Mouse (Mus musculus) limb, embryonic 10.5 days (tissue): ENCODE data around the gene Rbbp4. TPM values are rescaled to one million over a fixed set of nuclear protein-coding genes. Genes with fewer than 3 reads are reported as not detected.

Experiments used
- DNase-seq: peaks from one replicate; pipeline ENCODE4 v3.0.0-alpha.2; 2017; ENCODE audit warnings: low spot score
- H3K27ac ChIP-seq: fragments of 300-500 bp; sonication (generic); 2 replicates; pipeline ENCODE4 v1.5.1; 2016; ENCODE audit warnings: mild to moderate bottlenecking
- H3K27me3 ChIP-seq: fragments of 300-500 bp; sonication (generic); 2 replicates; pipeline ENCODE4 v1.6.1; 2016; ENCODE audit warnings: low read depth, mild to moderate bottlenecking; ENCODE audit not compliant: poor library complexity, severe bottlenecking
- H3K36me3 ChIP-seq: fragments of 300-500 bp; sonication (generic); 2 replicates; pipeline ENCODE4 v1.6.1; 2016; ENCODE audit warnings: mild to moderate bottlenecking, moderate library complexity
- H3K4me1 ChIP-seq: fragments of 300-500 bp; sonication (generic); 2 replicates; pipeline ENCODE4 v1.6.1; 2016
- H3K4me3 ChIP-seq: fragments of 300-500 bp; sonication (generic); 2 replicates; pipeline ENCODE4 v1.5.1; 2016; ENCODE audit warnings: mild to moderate bottlenecking, moderate library complexity
- H3K9me3 ChIP-seq: fragments of 300-500 bp; sonication (generic); replicated peaks from 2 replicates; pipeline ENCODE4 v1.6.1; 2016; ENCODE audit warnings: mild to moderate bottlenecking
- WGBS: fragments of 180-500 bp; shearing (Covaris S2); methylation state at CpG from one replicate; pipeline ENCODE4 v1.1.7; 2016; 5-methylcytosine and 5-hydroxymethylcytosine counted together
- polyA plus RNA-seq: library from polyadenylated mRNA; unstranded; fragments of >200 nt; fragmentation: Nextera tagmentation; extraction: Ambion mirVana; gene quantifications from 2 replicates; pipeline ENCODE4 v1.2.1, GENCODE M21; 2016

Gene Rbbp4
- polyA plus RNA-seq, 1 experiment from 2014 or later = 589 TPM

DNA sequence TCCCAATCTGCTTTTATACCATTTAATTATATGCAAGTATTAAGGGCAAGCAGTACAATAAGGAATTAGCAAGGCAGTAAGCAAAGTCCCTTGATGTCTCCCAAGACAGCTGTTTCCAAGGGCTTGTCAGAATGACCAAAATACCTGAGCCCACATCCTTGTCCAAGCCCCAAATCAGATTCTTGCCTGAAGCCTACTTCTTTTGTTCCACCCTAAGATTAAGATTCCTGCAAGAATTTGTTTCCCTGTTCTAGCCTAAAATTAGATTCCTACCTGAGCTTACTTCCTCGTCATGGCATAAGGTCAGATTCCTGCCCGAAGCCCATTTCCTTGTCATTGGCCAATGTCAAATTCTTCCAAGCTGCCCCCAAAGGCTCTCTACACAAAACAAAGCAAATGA, 50.5 kb downstream of the Rbbp4 start:
- H3K36me3 ChIP-seq = no peaks in the 10 kb centered on the region
- no peak for DNase-seq
- H3K27ac ChIP-seq = no peak overlapping the region
- H3K9me3 ChIP-seq = no peaks in the 10 kb centered on the region
- no peak overlapping the region for H3K4me3 ChIP-seq
- H3K27me3 ChIP-seq = peaks cover 45% of the 10 kb centered on the region
- peaks cover 17% of the 10 kb centered on the region for H3K4me1 ChIP-seq
- WGBS = 78% methylated on average over 2 of the region's 2 CpGs

DNA sequence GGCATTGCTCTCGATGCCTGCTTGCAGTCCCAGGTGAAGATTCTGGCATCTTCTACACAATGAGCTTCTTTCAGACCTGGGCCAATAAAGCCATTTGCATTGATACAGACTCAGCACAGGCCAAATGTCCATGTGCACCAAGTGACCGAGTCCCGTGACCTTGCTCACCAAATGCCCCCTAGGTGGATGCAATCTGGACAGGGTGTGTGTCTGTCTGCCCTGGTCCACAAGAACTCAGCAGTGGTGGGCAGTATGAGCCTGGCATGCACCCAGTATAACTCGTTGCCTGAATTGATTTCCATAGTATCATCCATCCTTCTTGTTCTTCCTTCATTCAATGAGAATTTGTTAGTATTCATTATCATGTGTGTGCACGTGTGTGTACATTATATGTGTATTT, 51.9 kb downstream of the Rbbp4 start:
- no peak overlapping the region for H3K4me3 ChIP-seq
- DNase-seq = no peak
- no peaks in the 10 kb centered on the region for H3K36me3 ChIP-seq
- WGBS = 92% methylated on average over 5 of the region's 5 CpGs
- peaks cover 36% of the 10 kb centered on the region for H3K27me3 ChIP-seq
- H3K9me3 ChIP-seq = no peaks in the 10 kb centered on the region
- H3K27ac ChIP-seq = no peak overlapping the region
- H3K4me1 ChIP-seq = peaks cover 17% of the 10 kb centered on the region

DNA sequence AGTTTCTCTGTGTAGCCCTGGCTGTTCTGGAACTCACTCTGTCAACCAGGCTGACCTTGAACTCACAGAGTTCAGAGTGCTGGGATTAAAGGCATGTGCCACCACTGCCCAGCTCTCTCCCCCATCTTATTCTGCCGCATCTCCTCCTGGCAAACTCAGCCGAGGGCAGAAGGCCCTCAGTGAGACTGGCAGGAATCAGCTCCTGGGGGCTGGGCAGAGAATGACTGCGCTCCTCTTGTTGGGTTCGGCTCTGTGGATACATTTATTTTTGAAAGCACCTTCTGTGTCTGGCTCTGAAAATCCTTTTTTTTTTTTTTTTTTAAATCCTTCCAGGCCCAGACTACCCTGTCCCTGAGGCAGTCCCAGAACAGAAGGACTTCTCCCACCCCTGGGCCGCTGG, 52.4 kb downstream of the Rbbp4 start:
- Histone ChIP-seq H3K4me1 (peaks cover 17% of the 10 kb centered on the region), H3K27ac (no peak overlapping the region), H3K36me3 (no peaks in the 10 kb centered on the region), H3K9me3 (no peaks in the 10 kb centered on the region), H3K4me3 (no peak overlapping the region), H3K27me3 (peaks cover 31% of the 10 kb centered on the region)
- WGBS = 84% methylated on average over 5 of the region's 5 CpGs
- no peak for DNase-seq

DNA sequence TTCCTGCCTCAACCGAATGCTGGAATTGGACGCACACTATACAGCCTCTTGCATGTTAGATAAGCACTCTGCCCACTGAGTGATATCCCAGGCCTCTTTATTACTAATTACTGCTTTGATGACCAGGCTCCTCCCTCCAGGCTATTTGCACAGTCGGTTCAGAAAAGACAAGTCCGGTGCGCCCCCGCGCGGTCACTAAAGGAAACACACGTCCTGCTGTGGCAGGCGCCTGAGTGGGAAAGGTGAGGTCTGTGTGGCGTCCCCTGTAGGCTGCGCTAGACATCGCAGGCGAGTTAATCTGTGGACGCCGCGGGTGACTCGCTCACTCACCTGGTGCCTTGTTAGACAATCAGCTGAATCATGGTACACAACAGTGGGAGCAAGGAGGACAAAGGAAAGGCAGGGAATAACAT, 58.7 kb downstream of the Rbbp4 start:
- H3K36me3 ChIP-seq = no peaks in the 10 kb centered on the region
- H3K27me3 ChIP-seq = no peaks in the 10 kb centered on the region
- H3K27ac ChIP-seq = no peak overlapping the region
- H3K4me1 ChIP-seq = peaks cover 7% of the 10 kb centered on the region
- no peak overlapping the region for H3K4me3 ChIP-seq
- DNase-seq = peak; percentile 96
- 3% methylated on average over 18 of the region's 18 CpGs for WGBS
- no peaks in the 10 kb centered on the region for H3K9me3 ChIP-seq

DNA sequence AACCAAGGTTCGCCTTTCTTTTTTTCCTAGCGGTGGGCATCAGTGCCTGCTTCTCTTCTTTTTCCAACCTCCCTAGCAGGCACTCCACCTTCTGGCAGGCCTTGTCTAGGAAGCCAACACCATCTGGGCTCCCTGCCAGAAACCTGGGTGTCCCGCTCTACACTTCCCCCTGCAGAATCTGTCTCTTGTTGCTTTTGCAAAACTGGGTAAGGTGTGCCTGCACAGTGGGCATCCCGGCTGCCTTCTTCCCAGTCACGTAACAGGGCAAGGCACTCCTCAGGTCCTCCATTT, 62.5 kb downstream of the Rbbp4 start:
- H3K27ac ChIP-seq = no peak overlapping the region
- 49% methylated on average over 5 of the region's 5 CpGs for WGBS
- no peak overlapping the region for H3K4me3 ChIP-seq

DNA sequence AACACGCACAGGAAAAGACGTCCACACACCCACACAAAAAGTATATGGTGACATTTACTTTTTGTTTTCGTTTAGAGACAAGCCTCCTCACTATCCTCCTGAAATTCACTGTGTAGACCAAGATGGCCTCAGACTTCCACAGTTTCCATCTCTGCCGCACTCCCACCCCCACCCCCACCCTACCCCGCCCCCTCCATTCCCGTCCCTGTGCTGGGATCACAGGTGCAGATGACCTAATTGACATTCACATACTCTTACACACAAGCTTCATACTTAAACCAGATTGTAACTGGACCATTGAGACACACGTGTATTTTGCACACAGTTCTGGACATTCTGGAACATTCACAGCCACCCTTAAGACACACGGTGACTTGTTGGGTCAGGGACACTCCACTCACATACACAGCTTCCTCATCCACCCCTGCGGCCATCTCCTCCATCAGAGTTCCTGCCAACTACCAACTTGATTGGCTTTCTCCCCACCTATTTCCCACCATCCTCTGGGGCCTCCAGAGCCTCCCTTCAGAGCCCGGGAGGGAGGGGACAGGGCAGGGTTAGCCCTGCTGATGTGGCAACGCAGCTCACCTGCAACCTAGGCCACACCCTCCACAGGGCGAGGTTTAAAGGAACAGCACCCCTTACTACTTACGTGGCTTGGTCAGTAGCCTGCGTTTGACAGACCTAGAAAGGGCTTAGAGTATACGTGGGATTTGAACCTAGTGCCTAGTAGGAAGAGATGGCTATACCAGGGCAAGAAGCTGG, 63.0 kb downstream of the Rbbp4 start:
- Histone ChIP-seq H3K27ac (no peak overlapping the region), H3K36me3 (no peaks in the 10 kb centered on the region), H3K27me3 (no peaks in the 10 kb centered on the region), H3K9me3 (no peaks in the 10 kb centered on the region), H3K4me3 (no peak overlapping the region), H3K4me1 (peaks cover 10% of the 10 kb centered on the region)
- no peak for DNase-seq
- 21% methylated on average over 15 of the region's 15 CpGs for WGBS

More for the DNA sequence above, 62.5 kb downstream of the Rbbp4 start:
- Histone ChIP-seq H3K36me3 (no peaks in the 10 kb centered on the region), H3K9me3 (no peaks in the 10 kb centered on the region), H3K27me3 (no peaks in the 10 kb centered on the region), H3K4me1 (peaks cover 10% of the 10 kb centered on the region)
- no peak for DNase-seq

DNA sequence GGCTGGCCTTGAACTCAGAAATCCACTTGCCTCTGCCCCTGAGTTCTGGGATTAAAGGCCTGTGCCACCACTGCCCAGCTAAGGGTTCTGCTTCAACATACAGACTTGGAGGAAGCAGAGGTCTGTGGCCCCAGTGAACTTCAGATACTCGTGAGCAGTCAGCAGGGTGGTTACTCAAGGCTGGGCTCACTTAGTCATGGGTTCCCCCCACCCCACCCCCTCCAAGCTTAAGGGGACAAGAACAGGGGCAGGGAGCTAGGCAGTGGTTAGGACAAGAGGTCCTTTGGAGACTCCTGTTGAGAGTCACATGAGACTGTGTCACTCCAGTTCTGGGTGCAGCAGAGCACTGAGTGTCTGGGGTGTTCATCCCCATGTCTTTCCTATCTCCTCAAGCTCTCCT, 66.5 kb downstream of the Rbbp4 start:
- Histone ChIP-seq H3K4me3 (no peak overlapping the region), H3K36me3 (no peaks in the 10 kb centered on the region), H3K4me1 (peaks cover 14% of the 10 kb centered on the region), H3K9me3 (no peaks in the 10 kb centered on the region), H3K27ac (no peak overlapping the region), H3K27me3 (no peaks in the 10 kb centered on the region)
- 62% methylated on average over 1 of the region's 1 CpGs for WGBS
- DNase-seq = no peak

DNA sequence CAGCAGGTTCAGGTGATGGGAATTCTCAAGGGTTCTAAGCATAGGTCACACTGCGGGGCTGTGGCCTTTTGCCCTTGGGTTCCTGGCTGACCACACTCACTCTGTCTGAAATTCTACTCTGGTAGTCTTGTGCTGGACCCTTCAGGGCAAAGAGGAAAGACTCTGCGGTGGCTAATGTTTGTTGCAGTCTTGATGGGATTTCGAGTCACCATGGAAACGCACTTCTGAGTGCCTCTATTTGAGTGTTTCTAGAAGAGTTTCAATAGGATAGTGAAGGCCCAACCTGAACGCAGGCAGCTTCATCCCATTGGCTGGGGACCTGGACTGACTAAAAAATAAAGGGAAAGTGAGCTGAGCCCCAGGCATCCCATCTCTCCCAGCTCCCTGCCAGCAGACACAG, 68.3 kb downstream of the Rbbp4 start:
- Histone ChIP-seq H3K27ac (no peak overlapping the region), H3K4me1 (peaks cover 18% of the 10 kb centered on the region), H3K36me3 (no peaks in the 10 kb centered on the region), H3K9me3 (no peaks in the 10 kb centered on the region), H3K27me3 (no peaks in the 10 kb centered on the region), H3K4me3 (no peak overlapping the region)
- 92% methylated on average over 5 of the region's 5 CpGs for WGBS
- no peak for DNase-seq

DNA sequence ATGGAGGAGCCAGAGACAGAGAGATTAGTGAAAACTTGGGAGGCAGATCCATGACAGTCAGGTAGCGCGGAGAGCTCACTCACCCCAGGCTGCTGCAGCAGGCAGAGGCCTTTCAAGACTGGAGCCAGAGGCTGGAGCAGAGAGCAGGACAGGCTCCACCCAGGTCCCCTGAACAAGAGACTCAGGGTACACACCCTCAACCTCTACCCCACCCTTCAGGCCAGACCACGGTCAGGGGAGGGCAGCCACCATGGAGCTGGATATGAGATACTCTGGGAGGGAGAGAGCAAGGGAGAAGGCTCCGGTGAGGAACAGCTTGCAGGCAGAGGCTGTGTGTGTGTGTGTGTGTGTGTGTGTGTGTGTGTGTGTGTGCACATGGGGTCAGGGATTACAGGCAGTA, 69.0 kb downstream of the Rbbp4 start:
- WGBS = 92% methylated on average over 4 of the region's 4 CpGs
- DNase-seq = no peak
- no peaks in the 10 kb centered on the region for H3K36me3 ChIP-seq
- no peaks in the 10 kb centered on the region for H3K27me3 ChIP-seq
- H3K9me3 ChIP-seq = no peaks in the 10 kb centered on the region
- H3K4me3 ChIP-seq = no peak overlapping the region
- 0 out of 2 replicates have a peak overlapping the region, but pooled peaks have one; percentile 4 for H3K27ac ChIP-seq
- peaks cover 21% of the 10 kb centered on the region for H3K4me1 ChIP-seq

DNA sequence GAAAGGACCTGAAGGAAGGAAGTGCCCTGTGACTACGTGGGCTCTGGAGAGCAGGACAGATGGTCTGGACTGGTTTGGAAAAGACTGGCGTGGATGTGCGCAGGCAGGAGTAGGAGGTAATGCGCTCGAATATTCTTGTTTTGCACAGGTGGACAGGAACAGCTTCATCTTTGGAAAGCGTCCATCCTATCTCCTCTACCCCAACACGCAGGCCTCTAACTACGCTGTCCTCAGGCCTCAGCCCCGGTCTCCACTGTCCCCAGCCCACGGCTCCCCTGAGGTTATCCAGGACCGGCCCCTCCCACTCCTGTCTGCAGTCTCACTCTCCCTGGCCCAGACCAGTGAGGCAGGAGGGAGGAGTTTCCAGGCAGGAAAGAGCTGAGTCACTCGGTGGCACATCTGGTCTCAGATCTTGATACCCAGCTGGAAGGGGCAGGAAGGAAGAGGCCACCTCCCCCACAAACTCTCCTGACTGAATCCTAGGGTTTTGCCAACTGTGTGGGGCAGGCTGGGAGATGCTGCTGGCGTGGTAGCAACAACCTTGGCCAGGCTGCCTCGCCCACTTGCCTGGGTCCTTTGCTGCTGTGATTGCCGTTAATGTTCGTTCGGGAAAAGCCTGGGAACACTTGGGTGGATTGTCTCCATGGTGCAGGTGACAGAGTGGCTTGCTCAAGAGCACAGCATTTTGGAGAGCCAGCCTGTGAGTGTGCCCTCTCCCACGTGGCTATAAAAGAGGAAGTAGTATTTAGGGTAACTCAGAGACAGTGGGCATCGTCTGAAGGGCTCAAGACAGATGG, 71.7 kb downstream of the Rbbp4 start:
- Histone ChIP-seq H3K27me3 (peaks cover 7% of the 10 kb centered on the region; the same call in 1 of the 2 replicates), H3K4me3 (peak overlapping the region; percentile 16; the same call in 1 of the 2 replicates), H3K4me1 (peaks cover 30% of the 10 kb centered on the region), H3K36me3 (no peaks in the 10 kb centered on the region), H3K27ac (peak overlapping the region; percentile 58), H3K9me3 (no peaks in the 10 kb centered on the region)
- WGBS = 32% methylated on average over 19 of the region's 19 CpGs
- peak; percentile 68 for DNase-seq

DNA sequence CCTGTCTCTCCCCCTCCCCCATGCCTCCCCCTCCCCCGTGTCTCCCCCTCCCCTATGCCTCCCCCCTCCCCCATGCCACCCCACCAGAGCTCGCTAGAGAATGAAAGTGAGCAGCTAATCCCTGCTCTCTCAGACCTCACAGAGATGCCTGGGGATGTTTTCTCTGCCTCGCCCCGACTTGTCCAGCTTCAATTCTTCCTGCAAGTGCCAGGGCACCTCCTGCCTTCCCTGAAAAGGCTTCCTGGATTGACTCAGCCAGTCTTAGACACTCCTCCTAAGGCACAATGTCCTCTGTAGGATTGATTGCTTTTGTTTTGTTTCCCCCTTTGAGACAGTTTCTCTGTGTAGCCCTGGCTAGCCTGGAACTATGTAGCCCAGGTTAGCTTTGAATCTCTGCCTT, 74.0 kb downstream of the Rbbp4 start, which contains the start of gene C77080:
C77080 (minus strand) TSS at position 209 of the 400 bp plus-strand sequence.
- no peak for DNase-seq
- Histone ChIP-seq H3K36me3 (no peaks in the 10 kb centered on the region), H3K4me3 (no peak within 1 kb of the TSS), H3K9me3 (no peaks in the 10 kb centered on the region), H3K4me1 (peaks cover 33% of the 10 kb centered on the region), H3K27ac (peak within 1 kb of the TSS; percentile 30; the same call in 1 of the 2 replicates), H3K27me3 (peaks cover 7% of the 10 kb centered on the region; the same call in 1 of the 2 replicates)
- WGBS = 26% methylated on average over 3 of the region's 4 CpGs

DNA sequence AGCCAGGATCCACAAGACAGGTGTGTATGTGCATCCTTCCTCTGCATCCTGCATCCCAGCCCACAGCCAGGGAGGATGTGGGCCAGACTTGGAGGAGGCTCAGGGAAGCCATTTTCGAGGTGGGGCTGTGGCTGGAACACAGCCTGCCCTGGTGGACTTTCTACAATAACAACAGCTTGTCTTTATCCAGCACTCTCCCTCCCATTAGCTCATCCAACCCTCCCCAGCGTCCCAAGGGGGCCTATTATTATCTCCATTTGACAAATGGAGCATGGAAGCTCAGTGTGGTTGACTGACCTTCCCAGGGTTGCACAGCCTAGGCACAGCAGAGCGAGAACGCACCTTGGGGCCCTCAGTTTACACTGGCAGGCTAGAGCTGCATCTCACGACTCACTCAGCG, 74.5 kb downstream of the Rbbp4 start:
- peak overlapping the region; percentile 30; the same call in 1 of the 2 replicates for H3K27ac ChIP-seq
- H3K4me3 ChIP-seq = no peak overlapping the region
- no peaks in the 10 kb centered on the region for H3K36me3 ChIP-seq
- H3K27me3 ChIP-seq = peaks cover 7% of the 10 kb centered on the region; the same call in 1 of the 2 replicates
- peaks cover 33% of the 10 kb centered on the region for H3K4me1 ChIP-seq
- 26% methylated on average over 6 of the region's 6 CpGs for WGBS
- H3K9me3 ChIP-seq = no peaks in the 10 kb centered on the region
- DNase-seq = no peak

DNA sequence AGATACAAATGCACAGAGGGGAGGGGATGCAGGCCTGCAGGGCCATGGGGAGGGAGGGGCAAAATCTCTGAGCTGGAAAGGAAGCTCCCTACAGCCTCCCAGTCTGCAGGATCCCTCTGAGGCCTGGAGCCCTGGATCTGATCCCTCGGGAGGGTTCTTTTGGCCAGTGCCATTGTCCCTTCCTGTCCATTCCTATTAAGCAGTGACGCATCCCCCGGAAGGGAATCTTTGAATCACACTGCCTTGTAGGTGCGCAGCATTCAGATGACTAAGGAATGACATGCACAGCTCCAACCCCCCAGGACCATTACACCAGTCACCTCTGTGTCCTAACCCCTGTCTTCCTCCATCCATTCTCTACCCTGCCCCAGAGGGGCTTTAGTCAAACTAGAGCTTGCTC, 76.1 kb downstream of the Rbbp4 start:
- H3K27ac ChIP-seq = no peak overlapping the region

More for the DNA sequence above, 76.1 kb downstream of the Rbbp4 start:
- no peak for DNase-seq
- Histone ChIP-seq H3K36me3 (no peaks in the 10 kb centered on the region), H3K4me1 (peaks cover 31% of the 10 kb centered on the region), H3K9me3 (no peaks in the 10 kb centered on the region), H3K27me3 (peaks cover 7% of the 10 kb centered on the region; the same call in 1 of the 2 replicates), H3K4me3 (no peak overlapping the region)
- 82% methylated on average over 4 of the region's 4 CpGs for WGBS
